Mouse (Mus musculus): ENCODE measurements at regions not wholly inside any gene's neighbourhood (a gene's known extent, or its start where the extent isn't known, plus 50 kb on each side); places are given as distances from the start of the nearest gene placed in this dataset.
A peak's percentile ranks its signal among the peaks of the same experiment; 100 is the strongest.

GRCm38 (mm10) chr4:89365875-89366274 lies 55.0 kb upstream of the Cdkn2b start:
- Histone ChIP-seq H3K4me1 (ENCODE audit: control insufficient read depth, insufficient read depth, low read length) (no peaks in the 10 kb centered on the region), H3K27me3 (ENCODE audit: control insufficient read depth, insufficient read depth, low read length) (no peaks in the 10 kb centered on the region), H3K4me3 (ENCODE audit: insufficient read depth, low read depth, low read length) (no peak overlapping the region), H3K36me3 (ENCODE audit: control insufficient read depth, insufficient read depth, low read length) (no peaks in the 10 kb centered on the region), H3K27ac (replicated peaks; ENCODE audit: insufficient read depth, low read depth, low read length) (no peak overlapping the region), H3K79me2 (ENCODE audit: control insufficient read depth, insufficient read depth, low read length) (no peaks in the 10 kb centered on the region), H3K9ac (ENCODE audit: low read depth, low read length) (no peak overlapping the region)
- 69% methylated on average over 5 of the region's 5 CpGs for WGBS
- no peak for DNase-seq (ENCODE audit: extremely low read depth, low read depth, low spot score)
- no peak for TF ChIP-seq POLR2A (IDR thresholded peaks at IDR 0.05; ENCODE audit: extremely low read depth, insufficient read depth, low read length)
- no peak for TF ChIP-seq CTCF (IDR thresholded peaks at IDR 0.05; ENCODE audit: low read depth, low read length)

- no peak for TF ChIP-seq POLR2A (IDR thresholded peaks at IDR 0.05; ENCODE audit: extremely low read depth, insufficient read depth, low read length)
- TF ChIP-seq CTCF (IDR thresholded peaks at IDR 0.05; ENCODE audit: low read depth, low read length): no peak
- no peak overlapping the region for H3K9ac ChIP-seq (ENCODE audit: low read depth, low read length)
- no peak overlapping the region for H3K4me3 ChIP-seq (ENCODE audit: insufficient read depth, low read depth, low read length)
- 77% methylated on average over 2 of the region's 2 CpGs for WGBS
- no peaks in the 10 kb centered on the region for H3K36me3 ChIP-seq (ENCODE audit: control insufficient read depth, insufficient read depth, low read length)
- DNase-seq (ENCODE audit: extremely low read depth, low read depth, low spot score): peak; percentile 9
- no peaks in the 10 kb centered on the region for H3K79me2 ChIP-seq (ENCODE audit: control insufficient read depth, insufficient read depth, low read length)
- H3K4me1 ChIP-seq (ENCODE audit: control insufficient read depth, insufficient read depth, low read length): no peaks in the 10 kb centered on the region
- H3K27ac ChIP-seq (replicated peaks; ENCODE audit: insufficient read depth, low read depth, low read length): no peak overlapping the region
- H3K27me3 ChIP-seq (ENCODE audit: control insufficient read depth, insufficient read depth, low read length): no peaks in the 10 kb centered on the region
Measured at GRCm38 (mm10) chr4:89363150-89363683, 52.4 kb upstream of the Cdkn2b start.

- no peak overlapping the region for H3K9ac ChIP-seq (ENCODE audit: low read depth, low read length)
- DNase-seq (ENCODE audit: extremely low read depth, low read depth, low spot score): no peak
- H3K36me3 ChIP-seq (ENCODE audit: control insufficient read depth, insufficient read depth, low read length): no peaks in the 10 kb centered on the region
- H3K27me3 ChIP-seq (ENCODE audit: control insufficient read depth, insufficient read depth, low read length): no peaks in the 10 kb centered on the region
- no peaks in the 10 kb centered on the region for H3K4me1 ChIP-seq (ENCODE audit: control insufficient read depth, insufficient read depth, low read length)
- TF ChIP-seq POLR2A (IDR thresholded peaks at IDR 0.05; ENCODE audit: extremely low read depth, insufficient read depth, low read length) (no peak), CTCF (IDR thresholded peaks at IDR 0.05; ENCODE audit: low read depth, low read length) (no peak)
- H3K4me3 ChIP-seq (ENCODE audit: insufficient read depth, low read depth, low read length): no peak overlapping the region
- WGBS: 31% methylated on average over 3 of the region's 3 CpGs
- H3K79me2 ChIP-seq (ENCODE audit: control insufficient read depth, insufficient read depth, low read length): no peaks in the 10 kb centered on the region
- no peak overlapping the region for H3K27ac ChIP-seq (replicated peaks; ENCODE audit: insufficient read depth, low read depth, low read length)
Measured at GRCm38 (mm10) chr4:89362650-89363049, 51.8 kb upstream of the Cdkn2b start.

GRCm38 (mm10) chr4:89361316-89361715 lies 50.5 kb upstream of the Cdkn2b start:
- Histone ChIP-seq H3K36me3 (ENCODE audit: control insufficient read depth, insufficient read depth, low read length) (no peaks in the 10 kb centered on the region), H3K79me2 (ENCODE audit: control insufficient read depth, insufficient read depth, low read length) (no peaks in the 10 kb centered on the region), H3K4me1 (ENCODE audit: control insufficient read depth, insufficient read depth, low read length) (no peaks in the 10 kb centered on the region), H3K9ac (ENCODE audit: low read depth, low read length) (no peak overlapping the region), H3K4me3 (ENCODE audit: insufficient read depth, low read depth, low read length) (no peak overlapping the region), H3K27ac (replicated peaks; ENCODE audit: insufficient read depth, low read depth, low read length) (no peak overlapping the region), H3K27me3 (ENCODE audit: control insufficient read depth, insufficient read depth, low read length) (no peaks in the 10 kb centered on the region)
- TF ChIP-seq CTCF (IDR thresholded peaks at IDR 0.05; ENCODE audit: low read depth, low read length) (no peak), POLR2A (IDR thresholded peaks at IDR 0.05; ENCODE audit: extremely low read depth, insufficient read depth, low read length) (no peak)
- WGBS: 94% methylated on average over 7 of the region's 7 CpGs
- DNase-seq (ENCODE audit: extremely low read depth, low read depth, low spot score): no peak

Measured in liver, adult 2 months (tissue).